Mouse (Mus musculus) gastrocnemius, postnatal 4 days (tissue): ENCODE measurements at regions not wholly inside any gene's neighbourhood (a gene's known extent, or its start where the extent isn't known, plus 50 kb on each side); places are given as distances from the start of the nearest gene placed in this dataset. TPM values are rescaled to one million over a fixed set of nuclear protein-coding genes. Genes with fewer than 3 reads are reported as not detected.

Experiments used
- DNase-seq, 2 experiments: peaks; one replicate each; pipeline ENCODE4 v3.0.0; 2021 to 2022; ENCODE audit warnings: low spot score in 2 of 2, mixed read lengths in 2 of 2
- microRNA-seq: library from miRNA; unstranded; fragments of <30 nt; microRNA quantifications from one replicate; pipeline ENCODE4 v1.2.0, GENCODE M21; 2021

GRCm38 (mm10) chr11:21033234-21033822, 57.8 kb upstream of the Peli1 start:
- no peak for DNase-seq

DNA sequence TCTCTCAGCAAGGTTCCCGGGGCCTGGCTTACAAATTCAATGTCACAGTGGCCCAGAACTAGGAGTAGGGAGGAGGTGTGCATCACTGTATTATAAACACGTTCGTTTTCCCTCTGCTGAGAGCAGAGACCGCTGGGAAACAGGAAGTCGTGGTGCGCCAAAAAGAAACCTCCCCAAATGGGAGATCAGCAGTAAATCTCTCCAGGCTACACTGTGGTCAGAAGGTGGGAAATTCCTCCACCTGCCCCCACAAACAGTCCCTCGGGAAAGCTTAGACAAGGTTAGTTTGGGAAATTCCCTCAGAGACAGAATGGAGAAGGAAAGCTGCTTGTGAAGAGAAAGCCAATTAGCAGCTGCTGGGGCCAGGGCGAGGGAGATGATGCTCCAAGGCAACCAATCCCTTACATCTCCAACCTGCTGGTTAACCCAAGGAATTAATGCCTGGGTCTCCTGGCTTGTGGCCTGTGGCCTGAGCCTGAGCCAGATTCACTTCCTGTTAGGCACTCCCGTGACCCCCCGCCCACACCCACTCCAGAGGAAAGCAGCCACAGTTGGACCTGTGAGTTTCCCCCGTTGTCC, 57.2 kb upstream of the Peli1 start:
- DNase-seq, result peak in 1 of 2 experiments; percentile 24

GRCm38 (mm10) chr11:21036161-21036916, 54.8 kb upstream of the Peli1 start:
- DNase-seq, result no peak

GRCm38 (mm10) chr11:21037267-21037906, 53.7 kb upstream of the Peli1 start:
- no peak for DNase-seq

GRCm38 (mm10) chr11:21041201-21041600, 49.9 kb upstream of the Peli1 start:
- no peak for DNase-seq

Small RNA genes in the stretch of these regions (microRNA-seq; reads per million reads assigned to microRNA genes)
- not detected for gene Gm23681
